Mouse (Mus musculus): ENCODE measurements around the gene Gm21671.
"Not testable (repeated sequence)": the region's sequence is repeated elsewhere in the genome, so short reads cannot be mapped to it uniquely, and the experiment has no call there.

The Gm21671 gene

GRCm38 (mm10) chr5:25954317-25954716, at the start of gene Gm21671:
Gm21671 (minus strand) TSS chr5:25954417.
- not testable (repeated sequence) for DNase-seq (ENCODE audit: low read depth)

- DNase-seq (ENCODE audit: low read depth) = not testable (repeated sequence)
Observed at GRCm38 (mm10) chr5:25988550-25988949, 34.3 kb upstream of the Gm21671 start, which contains the start of gene Gm21698. Gm21698 (minus strand) TSS chr5:25988650.

GRCm38 (mm10) chr5:25972563-25972962, 18.3 kb upstream of the Gm21671 start, which contains the start of gene Gm21680:
Gm21680 (minus strand) TSS chr5:25972663.
- not testable (repeated sequence) for DNase-seq (ENCODE audit: low read depth)

GRCm38 (mm10) chr5:25957050-25957449, 2.8 kb upstream of the Gm21671 start:
- DNase-seq (ENCODE audit: low read depth) = not testable (repeated sequence)

GRCm38 (mm10) chr5:25956611-25957010, 2.4 kb upstream of the Gm21671 start:
- not testable (repeated sequence) for DNase-seq (ENCODE audit: low read depth)

- not testable (repeated sequence) for DNase-seq (ENCODE audit: low read depth)
Observed at GRCm38 (mm10) chr5:25945391-25945790, 8.8 kb downstream of the Gm21671 start.

- DNase-seq (ENCODE audit: low read depth) = not testable (repeated sequence)
Observed at GRCm38 (mm10) chr5:25942281-25942680, 11.9 kb downstream of the Gm21671 start, which contains the start of gene Gm21663. Gm21663 (minus strand) TSS chr5:25942381.
